Mouse (Mus musculus): ENCODE measurements around the gene Togaram1.

The Togaram1 gene

DNA sequence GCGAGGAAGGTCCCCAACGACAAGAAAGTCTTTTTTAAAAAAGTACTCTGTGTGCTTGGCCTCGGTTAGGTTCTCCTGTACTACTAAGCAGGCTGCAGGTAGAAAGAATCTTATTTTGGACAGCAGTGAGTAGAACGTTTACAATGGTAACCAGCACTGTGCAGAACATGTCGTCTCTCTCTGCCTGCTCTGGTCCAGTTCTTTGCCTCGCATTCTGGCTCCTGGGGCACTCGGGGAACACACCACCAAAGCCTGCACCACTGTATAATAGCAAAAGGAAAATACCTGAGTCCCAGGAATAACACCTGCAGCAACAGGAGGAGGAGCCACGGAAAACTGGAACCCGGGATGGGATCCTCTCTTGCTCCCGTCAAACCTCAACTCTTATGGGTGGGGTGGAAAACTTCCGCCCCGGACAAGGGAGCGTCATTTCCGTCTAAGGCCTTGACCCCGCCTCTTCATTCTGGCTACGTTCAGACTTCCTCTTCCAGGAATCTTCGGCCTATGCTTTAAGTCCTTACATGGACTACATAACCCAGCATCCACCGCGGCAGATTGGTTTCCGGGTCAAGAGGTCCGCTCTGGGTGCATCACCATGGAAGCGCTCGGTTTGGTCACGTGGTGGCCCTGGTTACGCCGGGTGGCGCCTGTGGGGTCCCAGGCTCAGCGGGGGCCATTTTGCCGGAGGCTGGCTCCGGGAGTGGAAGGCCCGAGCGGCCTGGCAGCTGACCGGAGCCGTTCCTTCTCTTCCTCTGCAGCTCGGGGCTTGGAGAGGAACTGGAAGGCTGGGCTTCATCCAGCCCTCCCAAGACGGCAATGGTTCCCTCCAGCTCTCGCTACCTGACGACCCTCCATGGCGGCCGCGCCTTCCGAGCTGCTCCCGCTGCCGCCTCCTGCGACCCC lies at the start of gene Togaram1, which contains the start of gene Klhl28:
Gene Togaram1, plus strand, starts transcription at position 681 of the 903 bp plus-strand sequence.
Gene Klhl28, minus strand, starts transcription at position 411 of the 903 bp plus-strand sequence.
- DNase-seq (ENCODE audit: low read depth): peak; percentile 98

- DNase-seq (ENCODE audit: low read depth): no peak
Measured at GRCm38 (mm10) chr12:64916735-64917134, 48.9 kb upstream of the Togaram1 start.

DNA sequence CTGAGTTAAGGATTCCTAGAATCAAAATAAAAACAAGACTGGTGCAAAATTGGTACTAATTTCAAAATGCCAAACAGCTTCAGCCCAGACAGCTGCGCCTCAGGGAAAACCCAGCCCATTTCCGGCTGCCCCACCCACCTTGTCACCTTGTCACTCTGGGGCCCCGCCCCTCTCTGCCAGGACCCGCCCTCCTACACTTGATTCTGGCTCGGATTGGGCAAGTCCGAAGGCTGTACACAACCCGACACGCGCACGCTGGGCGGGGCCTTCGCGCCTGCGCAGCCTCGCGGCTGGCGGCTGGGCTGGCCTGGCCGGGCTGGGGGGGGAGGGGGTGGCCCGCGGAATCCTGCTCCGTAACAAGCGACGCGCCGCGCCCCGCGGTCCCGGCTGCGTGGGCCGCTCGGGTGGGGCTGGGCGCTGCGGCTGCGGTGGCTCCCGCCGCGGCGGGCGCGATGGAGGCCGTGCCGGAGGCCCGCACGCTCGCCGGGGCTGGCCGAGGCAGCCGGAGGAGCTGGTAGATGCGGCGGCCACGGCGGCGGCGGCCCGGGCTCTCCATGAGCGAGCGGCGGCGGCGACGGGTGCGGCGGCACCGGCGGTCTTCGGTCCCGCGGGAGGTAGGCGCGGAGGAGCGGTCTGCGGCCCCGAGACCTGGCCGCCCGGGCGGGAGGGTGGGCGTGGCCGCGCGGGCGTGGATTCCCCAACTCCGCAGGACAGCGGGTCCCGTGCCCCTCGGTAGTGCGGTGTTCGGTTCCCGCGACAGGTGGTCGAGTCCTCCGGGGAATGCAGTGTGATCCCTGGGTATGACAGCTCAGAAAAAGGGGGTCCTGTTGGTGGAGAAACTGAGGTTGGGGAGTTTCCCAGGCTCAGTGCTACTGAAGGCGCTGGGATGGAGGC lies 47.8 kb upstream of the Togaram1 start, which contains the start of gene Gm527:
Gene Gm527, plus strand, starts transcription at position 329 of the 894 bp plus-strand sequence.
- DNase-seq (ENCODE audit: low read depth): peak; percentile 98

- peak; percentile 45 for DNase-seq (ENCODE audit: low read depth)
Measured at GRCm38 (mm10) chr12:64937493-64937892, 28.1 kb upstream of the Togaram1 start.

GRCm38 (mm10) chr12:64964560-64964959 lies 1.0 kb upstream of the Togaram1 start:
- DNase-seq (ENCODE audit: low read depth): no peak

DNA sequence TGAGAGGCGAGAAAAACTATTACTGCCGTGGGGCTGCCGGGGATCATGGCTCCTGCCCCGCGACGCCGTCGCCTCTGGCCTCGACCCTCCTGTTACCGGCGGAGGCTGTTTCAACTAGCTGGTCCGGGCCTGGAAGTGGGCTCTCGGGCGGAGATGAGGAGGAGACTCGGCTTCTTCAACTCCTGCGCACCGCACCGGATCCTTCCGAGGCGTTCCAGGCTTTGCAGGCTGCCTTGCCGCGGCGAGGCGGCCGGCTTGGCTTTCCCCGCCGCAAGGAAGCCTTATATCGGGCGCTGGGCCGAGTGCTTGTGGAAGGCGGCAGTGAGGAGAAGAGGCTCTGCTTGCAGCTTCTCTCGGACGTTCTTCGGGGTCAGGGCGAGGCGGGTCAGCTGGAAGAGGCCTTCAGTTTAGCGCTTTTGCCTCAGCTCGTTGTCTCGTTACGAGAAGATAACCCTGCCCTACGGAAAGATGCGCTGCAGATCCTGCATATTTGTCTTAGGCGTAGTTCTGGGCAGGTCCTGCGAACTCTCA lies 562 bp downstream of the Togaram1 start:
- DNase-seq (ENCODE audit: low read depth): peak; percentile 72

- no peak for DNase-seq (ENCODE audit: low read depth)
Measured at GRCm38 (mm10) chr12:64966652-64967435, 1.2 kb downstream of the Togaram1 start.

- no peak for DNase-seq (ENCODE audit: low read depth)
Measured at GRCm38 (mm10) chr12:64967470-64967869, 1.9 kb downstream of the Togaram1 start.

- DNase-seq (ENCODE audit: low read depth): no peak
Measured at GRCm38 (mm10) chr12:64968067-64968466, 2.5 kb downstream of the Togaram1 start.

DNA sequence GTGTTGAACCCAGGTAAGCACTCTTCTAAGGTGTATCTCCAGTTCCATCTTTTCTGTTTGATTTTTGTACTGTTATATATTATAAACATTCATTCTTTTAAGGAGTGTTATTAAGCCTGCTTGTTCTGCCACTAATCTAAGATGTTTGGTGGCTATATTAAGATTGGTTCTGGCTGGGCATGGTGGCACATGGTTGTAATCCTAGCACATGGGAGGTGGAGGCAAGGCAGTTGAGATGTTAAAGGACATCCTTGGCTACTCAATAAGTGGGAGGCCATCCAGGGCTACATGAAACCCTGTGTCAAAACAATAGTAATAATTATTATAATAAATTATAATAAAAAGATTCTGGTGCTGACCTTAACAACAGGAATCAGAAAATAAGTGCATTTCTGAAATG lies 5.8 kb downstream of the Togaram1 start:
- DNase-seq (ENCODE audit: low read depth): no peak

DNA sequence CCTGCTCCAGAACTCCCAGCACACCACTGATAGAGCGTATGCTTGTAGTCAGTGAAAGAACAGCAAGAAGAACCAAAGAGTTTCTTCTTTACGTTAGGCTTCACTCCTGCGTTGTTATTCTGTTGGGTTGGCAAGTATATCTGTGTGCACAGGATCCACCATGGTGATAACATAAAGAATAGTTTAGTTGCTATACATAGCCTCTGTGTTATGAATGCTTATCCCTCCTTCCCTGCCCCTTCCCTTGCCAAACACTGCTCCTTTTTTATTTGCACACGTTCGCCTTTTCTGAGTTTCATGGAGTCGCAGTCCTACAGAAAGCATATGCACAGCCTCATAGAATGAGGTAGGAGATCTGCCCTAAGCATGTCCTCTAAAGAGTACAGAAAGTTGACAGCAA lies 6.5 kb downstream of the Togaram1 start:
- DNase-seq (ENCODE audit: low read depth): no peak

GRCm38 (mm10) chr12:64975558-64975957 lies 10.0 kb downstream of the Togaram1 start:
- peak; percentile 17 for DNase-seq (ENCODE audit: low read depth)

- no peak for DNase-seq (ENCODE audit: low read depth)
Measured at GRCm38 (mm10) chr12:64976191-64976590, 10.6 kb downstream of the Togaram1 start.

DNA sequence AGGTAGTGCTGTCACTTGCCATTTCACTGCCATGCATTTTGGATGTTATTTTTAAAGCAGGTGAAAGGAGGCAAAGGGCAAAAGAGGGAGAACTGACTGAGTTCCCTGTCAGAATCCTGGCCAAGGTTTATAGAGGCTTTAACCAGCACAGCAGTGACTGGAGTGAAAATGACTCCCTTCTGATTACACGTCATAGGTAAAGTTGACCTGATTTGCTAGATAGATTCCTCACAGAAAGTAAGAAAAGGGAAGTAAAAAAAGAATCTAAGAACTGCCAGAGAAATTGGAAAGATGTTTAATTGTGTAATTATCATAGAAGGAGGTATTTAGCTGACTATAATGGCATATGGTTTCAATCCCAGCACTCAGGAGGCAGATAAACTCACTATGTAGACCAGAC lies 11.9 kb downstream of the Togaram1 start:
- DNase-seq (ENCODE audit: low read depth): no peak

DNA sequence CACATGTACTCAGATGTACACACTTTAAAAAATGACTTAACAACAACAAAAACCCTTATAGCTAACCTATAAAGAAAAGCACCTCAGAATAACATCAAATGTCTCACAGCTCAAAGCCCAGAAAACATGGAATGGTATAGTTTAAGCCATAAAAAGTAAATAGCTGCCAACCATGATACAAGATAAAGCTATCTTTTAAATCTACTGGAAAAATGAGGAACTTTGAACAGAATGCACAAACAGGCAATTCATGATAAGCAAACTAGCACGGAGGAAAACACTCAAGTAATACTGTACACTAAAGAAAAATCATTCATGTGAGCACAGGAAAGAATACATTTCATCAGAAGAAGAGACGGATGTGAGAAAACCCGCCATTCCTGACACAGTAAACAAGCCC lies 42.1 kb downstream of the Togaram1 start:
- DNase-seq (ENCODE audit: low read depth): no peak

GRCm38 (mm10) chr12:65022842-65023241 lies 57.2 kb downstream of the Togaram1 start:
- no peak for DNase-seq (ENCODE audit: low read depth)

DNA sequence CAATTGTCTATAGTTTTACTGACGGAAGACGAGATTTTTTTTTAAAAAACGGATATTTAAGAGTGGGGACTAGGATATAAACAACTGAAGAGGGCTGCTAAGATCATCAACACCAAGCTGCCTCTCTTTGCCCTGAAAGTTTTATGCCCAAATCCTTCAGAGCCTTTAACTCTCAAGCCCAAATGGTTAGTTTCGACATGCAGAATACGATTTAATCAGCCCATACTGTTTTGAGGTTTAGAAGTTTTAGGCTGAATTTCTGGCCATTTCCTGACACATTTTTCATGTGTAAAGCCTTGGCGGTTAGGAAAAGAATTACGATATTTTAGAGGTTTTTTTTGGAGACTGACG lies 70.2 kb downstream of the Togaram1 start:
- no peak for DNase-seq (ENCODE audit: low read depth)

- peak; percentile 95 for DNase-seq (ENCODE audit: low read depth)
Measured at GRCm38 (mm10) chr12:65036190-65036870, 70.7 kb downstream of the Togaram1 start, which contains the start of gene Prpf39. TSS of gene Prpf39 (plus strand) at chr12:65036333.

- DNase-seq (ENCODE audit: low read depth): peak; percentile 32
Measured at GRCm38 (mm10) chr12:65036892-65037545, 71.4 kb downstream of the Togaram1 start.

DNA sequence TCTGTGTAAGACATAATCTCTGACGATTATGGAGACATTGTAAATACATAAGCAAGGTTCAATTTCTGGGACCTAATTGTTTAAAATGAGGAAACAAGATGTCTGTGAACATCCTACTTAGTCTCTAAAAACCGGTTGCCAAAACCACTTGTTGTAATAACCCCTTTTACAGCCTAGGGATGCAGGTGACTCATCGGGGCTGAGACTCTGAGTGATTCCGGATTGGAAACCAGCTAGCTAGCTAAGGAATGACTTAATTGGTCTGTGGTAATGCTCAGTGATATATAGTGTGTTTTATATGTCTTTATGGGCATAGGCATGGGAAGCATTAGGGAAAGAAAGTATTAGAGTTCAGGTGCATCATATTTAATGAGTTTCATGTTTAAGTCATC lies 71.9 kb downstream of the Togaram1 start:
- DNase-seq (ENCODE audit: low read depth): peak; percentile 22

Measured in naive thymus-derived CD4-positive, alpha-beta T cell, adult 2 months (primary cell).